Comparison of ENCODE assay signal across 8 mouse cellular contexts in genomic region chr5:77266066-77266885, GRCm38 (mm10). TPM values are rescaled to one million over a fixed set of nuclear protein-coding genes. Genes with fewer than 3 reads are reported as not detected.
DNase-seq lines count a peak whose midpoint lies in the region; ATAC-seq and TF ChIP-seq lines count a peak whose summit lies in the region.

No protein-coding gene starts in this region.

- H3K36me3 ChIP-seq in embryonic facial prominence, embryonic 15.5 days, result peaks cover 26% of the 10 kb centered on the region
- peaks cover 29% of the 10 kb centered on the region for H3K36me3 ChIP-seq in heart, embryonic 12.5 days
- peaks cover 32% of the 10 kb centered on the region for H3K36me3 ChIP-seq in kidney, embryonic 16.5 days (ENCODE audit: insufficient read depth, low read length)
- H3K36me3 ChIP-seq in neural tube, embryonic 14.5 days (ENCODE audit: control insufficient read depth, insufficient read depth, low read length), result no peaks in the 10 kb centered on the region

- peak; percentile 73 for ATAC-seq in embryonic facial prominence, embryonic 15.5 days (ENCODE audit: insufficient number of reproducible peaks, low FRiP score, low TSS enrichment, low read depth)
- peak; percentile 81 for ATAC-seq in heart, embryonic 12.5 days (ENCODE audit: insufficient number of reproducible peaks, low FRiP score)
- peak; percentile 72 for ATAC-seq in kidney, embryonic 16.5 days (ENCODE audit: low FRiP score, low TSS enrichment)
- ATAC-seq in neural tube, embryonic 14.5 days (ENCODE audit: low read depth), result peak; percentile 38

- TF ChIP-seq CTCF in lung, adult 2 months (IDR thresholded peaks at IDR 0.05; ENCODE audit: insufficient read depth, low read length), result no peak

- H3K27me3 ChIP-seq in embryonic facial prominence, embryonic 15.5 days, result no peaks in the 10 kb centered on the region
- H3K27me3 ChIP-seq in heart, embryonic 12.5 days (replicated peaks), result no peaks in the 10 kb centered on the region
- H3K27me3 ChIP-seq in kidney, embryonic 16.5 days (ENCODE audit: insufficient read depth, low read length), result no peaks in the 10 kb centered on the region
- no peaks in the 10 kb centered on the region for H3K27me3 ChIP-seq in neural tube, embryonic 14.5 days (ENCODE audit: control insufficient read depth, insufficient read depth, low read length)

- under 1% methylated on average over 72 of the region's 87 CpGs for WGBS in embryonic facial prominence, embryonic 15.5 days
- under 1% methylated on average over 51 of the region's 87 CpGs for WGBS in heart, embryonic 12.5 days
- WGBS in kidney, embryonic 16.5 days, result under 1% methylated on average over 63 of the region's 87 CpGs
- WGBS in lung, adult 2 months, result 1% methylated on average over 78 of the region's 87 CpGs
- WGBS in neural tube, embryonic 14.5 days, result 1% methylated on average over 60 of the region's 87 CpGs

- peak overlapping the region; percentile 56 for H3K4me2 ChIP-seq in embryonic facial prominence, embryonic 15.5 days (replicated peaks)
- H3K4me2 ChIP-seq in heart, embryonic 12.5 days, result peak overlapping the region; percentile 67
- peak overlapping the region; percentile 70 for H3K4me2 ChIP-seq in kidney, embryonic 16.5 days (replicated peaks; ENCODE audit: low read depth, low read length)
- H3K4me2 ChIP-seq in neural tube, embryonic 14.5 days (ENCODE audit: low read depth, low read length), result peak overlapping the region; percentile 80

- peak; percentile 26; the same call in 1 of the 2 replicates for TF ChIP-seq POLR2A in lung, adult 2 months (IDR thresholded peaks at IDR 0.05; ENCODE audit: borderline replicate concordance, extremely low read depth, low read depth, low read length)

- H3K4me1 ChIP-seq in embryonic facial prominence, embryonic 15.5 days, result peaks cover 20% of the 10 kb centered on the region
- H3K4me1 ChIP-seq in heart, embryonic 12.5 days (replicated peaks), result peaks cover 21% of the 10 kb centered on the region
- peaks cover 13% of the 10 kb centered on the region for H3K4me1 ChIP-seq in kidney, embryonic 16.5 days (ENCODE audit: insufficient read depth, low read length)
- no peaks in the 10 kb centered on the region for H3K4me1 ChIP-seq in lung, adult 2 months (ENCODE audit: control insufficient read depth, insufficient read depth, low read length)
- H3K4me1 ChIP-seq in neural tube, embryonic 14.5 days (ENCODE audit: control insufficient read depth, insufficient read depth, low read length), result peaks cover 8% of the 10 kb centered on the region; the same call in 1 of the 2 replicates

- peak; percentile 73 for DNase-seq in 3134 (ENCODE audit: extremely low read depth, insufficient read length, low spot score)
- DNase-seq in ZHBTc4 (ENCODE audit: low read depth, low spot score), result peak; percentile 79
- peak; percentile 64 for DNase-seq in lung, adult 2 months
- DNase-seq in thymus, adult 18-20 months, result peak; percentile 48 to 49

- no peaks in the 10 kb centered on the region for H3K9me3 ChIP-seq in embryonic facial prominence, embryonic 15.5 days (replicated peaks)
- no peaks in the 10 kb centered on the region for H3K9me3 ChIP-seq in heart, embryonic 12.5 days (replicated peaks)
- no peaks in the 10 kb centered on the region for H3K9me3 ChIP-seq in kidney, embryonic 16.5 days (ENCODE audit: low read length)
- no peaks in the 10 kb centered on the region for H3K9me3 ChIP-seq in neural tube, embryonic 14.5 days (ENCODE audit: control insufficient read depth, low read length)

- peak overlapping the region; percentile 88 for H3K9ac ChIP-seq in embryonic facial prominence, embryonic 15.5 days
- peak overlapping the region; percentile 82 for H3K9ac ChIP-seq in heart, embryonic 12.5 days
- peak overlapping the region; percentile 92 for H3K9ac ChIP-seq in kidney, embryonic 16.5 days (replicated peaks; ENCODE audit: low read length)
- peak overlapping the region; percentile 72 for H3K9ac ChIP-seq in neural tube, embryonic 14.5 days (replicated peaks; ENCODE audit: low read depth, low read length)

- peak overlapping the region; percentile 87 for H3K4me3 ChIP-seq in embryonic facial prominence, embryonic 15.5 days (replicated peaks)
- H3K4me3 ChIP-seq in heart, embryonic 12.5 days, result peak overlapping the region; percentile 66
- peak overlapping the region; percentile 93 for H3K4me3 ChIP-seq in kidney, embryonic 16.5 days (ENCODE audit: low read length)
- peak overlapping the region; percentile 97 for H3K4me3 ChIP-seq in lung, adult 2 months (replicated peaks; ENCODE audit: extremely low read depth, low read depth, low read length)
- H3K4me3 ChIP-seq in neural tube, embryonic 14.5 days (ENCODE audit: low read depth, low read length), result peak overlapping the region; percentile 91

- peak overlapping the region; percentile 96 for H3K27ac ChIP-seq in embryonic facial prominence, embryonic 15.5 days (replicated peaks)
- H3K27ac ChIP-seq in heart, embryonic 12.5 days (ENCODE audit: poor library complexity, severe bottlenecking), result peak overlapping the region; percentile 96
- H3K27ac ChIP-seq in kidney, embryonic 16.5 days (ENCODE audit: low read length), result peak overlapping the region; percentile 99
- H3K27ac ChIP-seq in neural tube, embryonic 14.5 days (ENCODE audit: low read depth, low read length), result peak overlapping the region; percentile 80

RNA-seq across cellular contexts. Expression of gene Rest, which starts 1.0 kb away (rescaled TPM):
- polyA plus RNA-seq in embryonic facial prominence, embryonic 15.5 days (2015; fragmentation: Nextera tagmentation; extraction: Ambion mirVana), result 35.7 and 36.3 TPM in 2 replicates
- 31.0 and 32.2 TPM in 2 replicates for polyA plus RNA-seq in heart, embryonic 12.5 days (2016; fragmentation: Nextera tagmentation; extraction: Ambion mirVana)
- 37.6 and 40.5 TPM in 2 replicates for polyA plus RNA-seq in kidney, embryonic 16.5 days (2015; fragmentation: Nextera tagmentation; extraction: Ambion mirVana)
- 6.7 and 7.3 TPM in 2 replicates for polyA plus RNA-seq in lung, adult 2 months (2012; rRNA removed)
- polyA plus RNA-seq in neural tube, embryonic 14.5 days (2014; fragmentation: Nextera tagmentation; extraction: Ambion mirVana), result 5.2 and 8.1 TPM in 2 replicates

RNA-seq across cellular contexts. Expression of gene Noa1, which starts 43.6 kb away (rescaled TPM):
- polyA plus RNA-seq in embryonic facial prominence, embryonic 15.5 days (2015; fragmentation: Nextera tagmentation; extraction: Ambion mirVana), result 30.5 and 31.1 TPM in 2 replicates
- polyA plus RNA-seq in heart, embryonic 12.5 days (2016; fragmentation: Nextera tagmentation; extraction: Ambion mirVana), result 22.9 and 23.0 TPM in 2 replicates
- 34.2 and 35.9 TPM in 2 replicates for polyA plus RNA-seq in kidney, embryonic 16.5 days (2015; fragmentation: Nextera tagmentation; extraction: Ambion mirVana)
- polyA plus RNA-seq in lung, adult 2 months (2012; rRNA removed), result 8.0 and 9.6 TPM in 2 replicates
- polyA plus RNA-seq in neural tube, embryonic 14.5 days (2014; fragmentation: Nextera tagmentation; extraction: Ambion mirVana), result 32.1 and 36.6 TPM in 2 replicates

RNA-seq across cellular contexts. Expression of gene Polr2b, which starts 43.7 kb away (rescaled TPM):
- 52.2 and 53.8 TPM in 2 replicates for polyA plus RNA-seq in embryonic facial prominence, embryonic 15.5 days (2015; fragmentation: Nextera tagmentation; extraction: Ambion mirVana)
- polyA plus RNA-seq in heart, embryonic 12.5 days (2016; fragmentation: Nextera tagmentation; extraction: Ambion mirVana), result 46.1 and 49.9 TPM in 2 replicates
- polyA plus RNA-seq in kidney, embryonic 16.5 days (2015; fragmentation: Nextera tagmentation; extraction: Ambion mirVana), result 70.5 and 70.8 TPM in 2 replicates
- 18.2 and 18.6 TPM in 2 replicates for polyA plus RNA-seq in lung, adult 2 months (2012; rRNA removed)
- 58.7 and 72.9 TPM in 2 replicates for polyA plus RNA-seq in neural tube, embryonic 14.5 days (2014; fragmentation: Nextera tagmentation; extraction: Ambion mirVana)

RNA-seq across cellular contexts. Expression of gene Spink2, which starts 55.0 kb away (rescaled TPM):
- polyA plus RNA-seq in embryonic facial prominence, embryonic 15.5 days (2015; fragmentation: Nextera tagmentation; extraction: Ambion mirVana), result 1.6 and 2.0 TPM in 2 replicates
- polyA plus RNA-seq in heart, embryonic 12.5 days (2016; fragmentation: Nextera tagmentation; extraction: Ambion mirVana), result 7.3 and 7.9 TPM in 2 replicates
- 1.1 and 1.3 TPM in 2 replicates for polyA plus RNA-seq in kidney, embryonic 16.5 days (2015; fragmentation: Nextera tagmentation; extraction: Ambion mirVana)
- polyA plus RNA-seq in lung, adult 2 months (2012; rRNA removed), result 2.4 and 3.5 TPM in 2 replicates
- 3.7 and 6.0 TPM in 2 replicates for polyA plus RNA-seq in neural tube, embryonic 14.5 days (2014; fragmentation: Nextera tagmentation; extraction: Ambion mirVana)

Comparison
In these comparisons a context has a peak if more than half of its experiments do, and no peak if none do; other contexts are left out.
1. Peak in every context shown above with its lines: DNase-seq, ATAC-seq, H3K4me3 ChIP-seq and H3K27ac ChIP-seq.